Mouse (Mus musculus) lung, postnatal 0 days (tissue): ENCODE results near the gene 3110082I17Rik. TPM values are rescaled to one million over a fixed set of nuclear protein-coding genes. Genes with fewer than 3 reads are reported as not detected.

Experiments
- ATAC-seq: fragments of 200-750 bp; cut with Nextera tagmentation; 2 replicates; pipeline ENCODE4 v1.8.0; 2017; ENCODE audit warnings: moderate library complexity
- DNase-seq: peaks from one replicate; pipeline ENCODE4 v3.0.0-alpha.2; 2016; ENCODE audit warnings: low spot score
- H3K27ac ChIP-seq: fragments of 300-500 bp; sonication (generic); 2 replicates; pipeline ENCODE4 v1.5.1; 2014; ENCODE audit warnings: antibody characterized with exemption, mild to moderate bottlenecking, low read length, mixed read lengths
- H3K27me3 ChIP-seq: fragments of 300-500 bp; sonication (generic); replicated peaks from 2 replicates; pipeline ENCODE4 v1.6.1; 2014; ENCODE audit warnings: low read length, mixed read lengths; ENCODE audit not compliant: insufficient read depth
- H3K36me3 ChIP-seq: fragments of 300-500 bp; sonication (generic); 2 replicates; pipeline ENCODE4 v1.6.1; 2014; ENCODE audit warnings: low read length, mixed read lengths; ENCODE audit not compliant: insufficient read depth
- H3K4me1 ChIP-seq: fragments of 300-500 bp; sonication (generic); 2 replicates; pipeline ENCODE4 v1.6.1; 2014; ENCODE audit warnings: antibody characterized with exemption, low read depth, low read length, mixed read lengths; ENCODE audit not compliant: insufficient read depth
- H3K4me2 ChIP-seq: fragments of 300-500 bp; sonication (generic); replicated peaks from 2 replicates; pipeline ENCODE4 v1.6.1; 2014; ENCODE audit warnings: low read depth, mild to moderate bottlenecking, low read length, moderate library complexity, mixed read lengths
- H3K4me3 ChIP-seq: fragments of 300-500 bp; sonication (generic); 2 replicates; pipeline ENCODE4 v1.5.1; 2014; ENCODE audit warnings: low read depth, low read length
- H3K9ac ChIP-seq: fragments of 300-500 bp; sonication (generic); replicated peaks from 2 replicates; pipeline ENCODE4 v1.6.1; 2014; ENCODE audit warnings: low read depth, mild to moderate bottlenecking
- H3K9me3 ChIP-seq: fragments of 300-500 bp; sonication (generic); 2 replicates; pipeline ENCODE4 v1.6.1; 2016; ENCODE audit warnings: low read length, mixed read lengths
- CTCF ChIP-seq: IDR thresholded peaks from 2 replicates; pipeline ENCODE4 v1.5.1; 2016; ENCODE audit warnings: antibody characterized with exemption, mild to moderate bottlenecking
- EP300 ChIP-seq: IDR thresholded peaks from 2 replicates; pipeline ENCODE4 v1.6.1; 2016; ENCODE audit warnings: antibody characterized with exemption, mild to moderate bottlenecking, control low read depth
- WGBS: fragments of 180-500 bp; shearing (Covaris S2); extraction: QIAGEN DNeasy Blood & Tissue Kit; methylation state at CpG from one replicate; pipeline ENCODE4 v1.1.7; 2014; 5-methylcytosine and 5-hydroxymethylcytosine counted together
- polyA plus RNA-seq: library from polyadenylated mRNA; unstranded; fragments of >200 nt; fragmentation: Nextera tagmentation; extraction: Ambion mirVana; gene quantifications from 2 replicates; pipeline ENCODE4 v1.2.1, GENCODE M21; 2015

Gene 3110082I17Rik
- polyA plus RNA-seq, 1 experiment from 2014 or later = 16.1 TPM

GRCm38 (mm10) chr5:139495019-139495669 lies 34.8 kb upstream of the 3110082I17Rik start:
- DNase-seq (no peak), ATAC-seq (no peak)
- Histone ChIP-seq H3K4me3 (no peak overlapping the region), H3K4me1 (no peaks in the 10 kb centered on the region), H3K9me3 (no peaks in the 10 kb centered on the region), H3K36me3 (no peaks in the 10 kb centered on the region), H3K27ac (no peak overlapping the region), H3K27me3 (no peaks in the 10 kb centered on the region), H3K4me2 (no peak overlapping the region), H3K9ac (no peak overlapping the region)
- WGBS = 26% methylated on average over 21 of the region's 22 CpGs
- TF ChIP-seq EP300 = no peak
- TF ChIP-seq CTCF = no peak

DNA sequence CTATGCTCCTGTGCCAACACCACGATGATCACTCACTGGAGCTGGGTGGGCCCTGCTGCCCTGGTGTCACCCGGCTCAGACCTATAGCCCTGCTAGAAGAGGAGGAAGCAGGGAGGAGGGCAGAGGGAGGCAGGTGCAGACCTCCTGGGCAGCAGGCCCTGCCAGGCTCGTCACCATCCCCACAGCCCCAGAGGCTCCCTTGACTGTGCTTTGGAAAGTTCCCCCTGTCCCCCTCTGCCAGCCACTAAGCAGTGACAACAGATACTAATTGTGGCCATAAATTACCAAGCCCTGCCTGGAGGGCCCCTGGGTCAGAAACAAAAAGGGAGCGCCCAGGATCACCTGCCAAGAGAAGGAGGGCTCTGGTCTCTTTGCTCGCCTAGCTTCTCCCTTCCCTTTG lies 33.4 kb upstream of the 3110082I17Rik start:
- Histone ChIP-seq H3K27ac (no peak overlapping the region), H3K36me3 (no peaks in the 10 kb centered on the region), H3K4me1 (no peaks in the 10 kb centered on the region), H3K9me3 (no peaks in the 10 kb centered on the region), H3K27me3 (no peaks in the 10 kb centered on the region), H3K4me3 (no peak overlapping the region), H3K4me2 (no peak overlapping the region), H3K9ac (no peak overlapping the region)
- WGBS = 49% methylated on average over 5 of the region's 5 CpGs
- no peak for TF ChIP-seq CTCF
- DNase-seq = no peak
- ATAC-seq = no peak

DNA sequence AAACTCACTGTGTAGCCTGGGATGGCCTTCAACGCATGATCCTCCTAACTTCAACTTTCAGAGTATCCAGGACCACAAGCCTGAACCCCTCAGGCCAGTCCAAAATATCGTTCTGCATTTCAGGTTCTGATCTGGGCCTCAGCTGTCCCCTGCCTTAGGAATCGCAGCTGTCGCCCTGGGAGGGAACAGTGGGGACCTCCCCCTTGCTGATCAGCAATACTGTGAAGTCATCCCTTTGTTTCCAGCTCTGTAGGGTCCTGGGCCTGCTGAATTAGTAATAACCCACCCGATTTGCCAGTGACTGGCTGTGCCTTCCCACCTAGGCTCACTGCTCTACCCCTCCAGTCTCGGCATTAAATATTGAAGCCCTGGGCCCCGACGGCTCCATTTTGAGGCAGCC lies 31.0 kb upstream of the 3110082I17Rik start:
- Histone ChIP-seq H3K9ac (no peak overlapping the region), H3K36me3 (no peaks in the 10 kb centered on the region), H3K9me3 (no peaks in the 10 kb centered on the region), H3K4me2 (no peak overlapping the region), H3K4me1 (no peaks in the 10 kb centered on the region), H3K4me3 (no peak overlapping the region), H3K27me3 (no peaks in the 10 kb centered on the region), H3K27ac (no peak overlapping the region)
- ATAC-seq (no peak), DNase-seq (no peak)
- TF ChIP-seq CTCF (no peak), EP300 (no peak)
- WGBS = 53% methylated on average over 8 of the region's 8 CpGs

DNA sequence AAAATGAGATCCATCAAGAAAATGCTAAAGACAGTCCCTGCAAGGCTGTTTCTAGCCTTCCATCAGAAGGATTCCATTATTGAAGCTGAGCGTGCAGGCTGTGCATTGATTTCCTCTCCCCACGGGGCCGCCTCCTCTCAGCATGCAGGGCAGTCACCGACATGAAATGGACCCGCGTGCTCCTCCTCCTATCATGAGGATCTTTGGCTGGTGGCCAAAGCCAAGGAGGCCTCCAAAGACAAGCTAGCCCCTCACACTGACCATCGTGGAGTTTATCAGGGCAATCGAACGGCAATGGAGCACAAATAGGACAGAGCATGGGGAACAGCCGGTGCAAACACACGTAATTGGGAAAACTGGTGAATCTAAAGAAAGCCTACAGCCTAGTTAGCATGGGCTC lies 29.8 kb upstream of the 3110082I17Rik start:
- H3K27ac ChIP-seq = no peak overlapping the region
- H3K9ac ChIP-seq = no peak overlapping the region
- DNase-seq = no peak
- no peaks in the 10 kb centered on the region for H3K36me3 ChIP-seq
- TF ChIP-seq CTCF (no peak), EP300 (no peak)
- 74% methylated on average over 11 of the region's 11 CpGs for WGBS
- no peak overlapping the region for H3K4me3 ChIP-seq
- no peaks in the 10 kb centered on the region for H3K27me3 ChIP-seq
- no peaks in the 10 kb centered on the region for H3K4me1 ChIP-seq
- no peak overlapping the region for H3K4me2 ChIP-seq
- no peak for ATAC-seq
- H3K9me3 ChIP-seq = no peaks in the 10 kb centered on the region

DNA sequence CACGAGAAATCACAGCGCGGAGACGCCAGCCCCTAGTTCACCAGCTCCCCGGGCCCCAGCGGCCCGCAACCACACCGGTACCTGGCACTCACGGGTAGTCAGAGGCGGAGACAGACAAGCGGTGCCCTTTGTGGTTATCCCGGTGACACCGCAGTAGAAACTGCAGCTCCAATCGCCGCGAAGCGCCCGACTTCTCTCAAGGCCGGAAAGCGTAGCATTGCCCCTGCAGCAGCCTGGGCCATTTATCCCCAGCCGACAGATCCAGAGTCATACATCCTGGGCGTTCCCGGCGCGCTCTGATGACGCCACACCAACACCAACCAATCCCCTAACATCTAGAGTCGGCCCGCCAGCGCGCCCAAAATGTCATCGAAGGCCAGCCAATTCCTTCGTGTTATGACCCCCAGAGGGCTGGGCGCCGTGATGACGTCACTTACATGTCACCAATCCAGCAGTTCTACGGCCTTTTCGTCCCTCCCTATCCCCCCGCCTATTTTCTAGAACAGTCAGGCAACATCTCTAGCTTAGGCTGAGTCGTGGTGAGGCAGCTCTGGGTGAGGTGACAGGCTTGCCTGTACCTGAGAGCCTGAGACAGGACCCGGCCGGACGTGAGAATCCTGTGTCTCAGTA lies 24.0 kb upstream of the 3110082I17Rik start, which contains the start of gene Zfand2a:
Gene Zfand2a, minus strand, starts transcription at position 365 of the 630 bp plus-strand sequence.
- Histone ChIP-seq H3K4me3 (peak within 1 kb of the TSS; percentile 83), H3K9me3 (no peaks in the 10 kb centered on the region), H3K4me1 (peaks cover 6% of the 10 kb centered on the region; the same call in 1 of the 2 replicates), H3K4me2 (peak within 1 kb of the TSS; percentile 83), H3K27me3 (no peaks in the 10 kb centered on the region), H3K36me3 (peaks cover 21% of the 10 kb centered on the region; the same call in 1 of the 2 replicates), H3K27ac (peak within 1 kb of the TSS; percentile 88), H3K9ac (peak within 1 kb of the TSS; percentile 87)
- no peak for TF ChIP-seq EP300
- TF ChIP-seq CTCF = no peak
- WGBS = 3% methylated on average over 42 of the region's 42 CpGs
- DNase-seq = peak; percentile 99
- ATAC-seq = peak; percentile 99

- Histone ChIP-seq H3K4me1 (peaks cover 6% of the 10 kb centered on the region; the same call in 1 of the 2 replicates), H3K4me2 (peak overlapping the region; percentile 83), H3K9me3 (no peaks in the 10 kb centered on the region), H3K27me3 (no peaks in the 10 kb centered on the region), H3K27ac (peak overlapping the region; percentile 88; the same call in 1 of the 2 replicates), H3K36me3 (peaks cover 29% of the 10 kb centered on the region; the same call in 1 of the 2 replicates), H3K4me3 (peak overlapping the region; percentile 83; the same call in 1 of the 2 replicates), H3K9ac (no peak overlapping the region)
- TF ChIP-seq EP300 (no peak), CTCF (no peak)
- no peak for ATAC-seq
- DNase-seq = peak; percentile 57
- WGBS = 48% methylated on average over 14 of the region's 14 CpGs
These were observed 23.0 kb upstream of the 3110082I17Rik start for GRCm38 (mm10) chr5:139483171-139483848.
